Comparison of ENCODE assay signal across 10 mouse cellular contexts in the genomic region with DNA sequence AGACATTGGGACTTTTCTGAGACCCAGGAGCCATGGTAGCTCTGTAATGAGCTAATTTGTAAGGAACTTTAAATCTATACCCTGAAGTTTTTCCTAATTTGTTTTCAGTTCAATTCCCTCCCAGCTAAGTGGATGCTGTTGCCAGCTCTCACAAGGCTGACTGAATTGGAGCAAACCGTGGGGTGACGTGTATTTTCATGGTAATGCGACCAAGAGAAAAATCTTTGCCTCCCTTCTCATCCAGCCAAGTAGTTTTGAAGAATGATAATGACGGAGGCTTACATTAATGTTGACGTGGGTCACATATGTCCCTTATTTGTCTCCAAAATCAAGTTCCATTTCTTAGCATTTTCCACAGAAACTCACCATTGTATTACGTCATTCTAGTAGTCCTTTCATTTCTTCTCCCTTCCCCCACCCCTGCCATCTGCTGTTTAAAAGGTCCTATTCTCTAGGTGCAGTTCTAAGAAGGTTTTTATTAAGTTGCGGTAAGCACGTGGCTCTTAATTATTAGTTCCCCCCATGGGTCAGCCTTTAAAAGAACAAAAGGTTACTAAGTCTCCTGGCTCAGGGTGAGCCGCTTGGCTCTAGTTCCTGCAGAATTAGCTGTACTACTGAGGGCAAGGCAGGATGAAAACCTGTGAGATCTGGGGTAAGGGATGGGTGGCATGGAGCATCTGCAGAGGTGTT. TPM values are rescaled to one million over a fixed set of nuclear protein-coding genes. Genes with fewer than 3 reads are reported as not detected.
DNase-seq lines count a peak whose midpoint lies in the region; ATAC-seq lines count a peak whose summit lies in the region.
"Had no signal": no experiment of that assay in that cellular context is flagged by ENCODE, and none has a peak within 500 bp of the region (broad histone marks: within the 10 kb centered on the region; RNA-seq: fewer than 3 reads in every experiment).

No protein-coding gene starts in this region.

- 0 out of 2 replicates have a peak overlapping the region, but pooled peaks have one; percentile 13 for H3K4me2 ChIP-seq in embryonic facial prominence, embryonic 14.5 days (ENCODE audit: low read depth, low read length)
- H3K4me2 ChIP-seq in midbrain, embryonic 16.5 days (ENCODE audit: low read length), result peak overlapping the region; percentile 15; the same call in 1 of the 2 replicates
- no peak overlapping the region for H3K4me2 ChIP-seq in liver, embryonic 11.5 days
- H3K4me2 ChIP-seq: lung, embryonic 15.5 days had no signal

- H3K4me3 ChIP-seq in embryonic facial prominence, embryonic 14.5 days (ENCODE audit: low read depth, low read length), result no peak overlapping the region
- no peak overlapping the region for H3K4me3 ChIP-seq in midbrain, embryonic 16.5 days (ENCODE audit: low read depth, low read length)
- H3K4me3 ChIP-seq in liver, embryonic 11.5 days (ENCODE audit: low read depth, low read length), result no peak overlapping the region
- H3K4me3 ChIP-seq: lung, embryonic 15.5 days had no signal

- 34% methylated on average over 9 of the region's 9 CpGs for whole genome bisulfite sequencing in embryonic facial prominence, embryonic 14.5 days
- 13% methylated on average over 9 of the region's 9 CpGs for WGBS in midbrain, embryonic 16.5 days
- WGBS in liver, embryonic 11.5 days, result 76% methylated on average over 9 of the region's 9 CpGs

- H3K9me3 ChIP-seq in embryonic facial prominence, embryonic 14.5 days (ENCODE audit: control insufficient read depth, low read length), result 0 out of 2 replicates have a peak, but pooled peaks cover 4% of the 10 kb centered on the region
- H3K9me3 ChIP-seq in midbrain, embryonic 16.5 days (replicated peaks; ENCODE audit: control insufficient read depth, low read length, poor library complexity, severe bottlenecking), result no peaks in the 10 kb centered on the region
- no peaks in the 10 kb centered on the region for H3K9me3 ChIP-seq in liver, embryonic 11.5 days (ENCODE audit: control insufficient read depth, low read length)
- H3K9me3 ChIP-seq: lung, embryonic 15.5 days had no signal

- peak; percentile 39 for DNase-seq in cerebellum, adult 9-10 months
- no peak for DNase-seq in cerebellum, adult 11-12 months
- no peak for DNase-seq in embryonic facial prominence, embryonic 14.5 days (ENCODE audit: low spot score)
- peak; percentile 52 for DNase-seq in hindlimb bud, embryonic 11.5 days (ENCODE audit: extremely low spot score, low read depth, low spot score)
- DNase-seq in layer of hippocampus, adult 18-20 months (ENCODE audit: low spot score in 2 of 2), result no peak
- DNase-seq in layer of hippocampus, postnatal 25 days (ENCODE audit: extremely low spot score in 1 of 2, low spot score in 1 of 2), result no peak
- DNase-seq in liver, embryonic 11.5 days (ENCODE audit: low spot score), result no peak

- no peaks in the 10 kb centered on the region for H3K36me3 ChIP-seq in embryonic facial prominence, embryonic 14.5 days (ENCODE audit: control insufficient read depth, insufficient read depth, low read length)
- H3K36me3 ChIP-seq in midbrain, embryonic 16.5 days (ENCODE audit: control insufficient read depth, insufficient read depth, low read length), result no peaks in the 10 kb centered on the region
- no peaks in the 10 kb centered on the region for H3K36me3 ChIP-seq in liver, embryonic 11.5 days (ENCODE audit: control insufficient read depth, insufficient read depth, low read length)
- H3K36me3 ChIP-seq: lung, embryonic 15.5 days had no signal

- H3K27ac ChIP-seq in embryonic facial prominence, embryonic 14.5 days (replicated peaks; ENCODE audit: low read depth, low read length), result no peak overlapping the region
- H3K27ac ChIP-seq in midbrain, embryonic 16.5 days (ENCODE audit: low read length), result no peak overlapping the region
- no peak overlapping the region for H3K27ac ChIP-seq in liver, embryonic 11.5 days (ENCODE audit: low read depth, low read length)
- H3K27ac ChIP-seq: lung, embryonic 15.5 days had no signal

- ATAC-seq in embryonic facial prominence, embryonic 14.5 days (ENCODE audit: low read depth), result peak; percentile 74
- ATAC-seq in midbrain, embryonic 16.5 days, result 0 out of 2 replicates have a peak, but pooled peaks have one; percentile 36
- no peak for ATAC-seq in liver, embryonic 11.5 days (replicated peaks; ENCODE audit: low FRiP score)
- ATAC-seq: Patski had no signal

- H3K27me3 ChIP-seq in embryonic facial prominence, embryonic 14.5 days (replicated peaks; ENCODE audit: control insufficient read depth, insufficient read depth, low read length), result no peaks in the 10 kb centered on the region
- H3K27me3 ChIP-seq in midbrain, embryonic 16.5 days (ENCODE audit: control insufficient read depth, insufficient read depth, low read depth, low read length), result no peaks in the 10 kb centered on the region
- H3K27me3 ChIP-seq in liver, embryonic 11.5 days (replicated peaks; ENCODE audit: control insufficient read depth, insufficient read depth, low read length), result no peaks in the 10 kb centered on the region
- H3K27me3 ChIP-seq: lung, embryonic 15.5 days; Patski had no signal

- H3K9ac ChIP-seq in embryonic facial prominence, embryonic 14.5 days (ENCODE audit: low read depth, low read length), result no peak overlapping the region
- no peak overlapping the region for H3K9ac ChIP-seq in midbrain, embryonic 16.5 days (ENCODE audit: low read depth, low read length)
- no peak overlapping the region for H3K9ac ChIP-seq in liver, embryonic 11.5 days (ENCODE audit: low read depth, low read length)
- H3K9ac ChIP-seq: lung, embryonic 15.5 days had no signal

- H3K4me1 ChIP-seq in embryonic facial prominence, embryonic 14.5 days (ENCODE audit: control insufficient read depth, insufficient read depth, low read length), result peaks cover 18% of the 10 kb centered on the region
- peaks cover 14% of the 10 kb centered on the region for H3K4me1 ChIP-seq in midbrain, embryonic 16.5 days (ENCODE audit: control insufficient read depth, insufficient read depth, low read length)
- no peaks in the 10 kb centered on the region for H3K4me1 ChIP-seq in liver, embryonic 11.5 days (replicated peaks; ENCODE audit: control insufficient read depth, insufficient read depth, low read length)

RNA-seq across cellular contexts. Expression of a gene that starts 55.8 kb away (rescaled TPM):
- 36.6 and 39.4 TPM in 2 replicates for polyA plus RNA-seq in embryonic facial prominence, embryonic 14.5 days (2014; fragmentation: Nextera tagmentation; extraction: Ambion mirVana)
- 41.4 and 51.6 TPM in 2 replicates for polyA plus RNA-seq in midbrain, embryonic 16.5 days (2015; fragmentation: Nextera tagmentation; extraction: Ambion mirVana)
- total RNA-seq in layer of hippocampus, adult 18-20 months (2021), result 10 to 100 TPM; 19.0 to 21.1 TPM
- total RNA-seq in layer of hippocampus, postnatal 25 days (2021), result 10 to 100 TPM; 23.0 to 25.5 TPM
- polyA plus RNA-seq in liver, embryonic 11.5 days (2014; fragmentation: Nextera tagmentation; extraction: Ambion mirVana), result 17.9 and 21.5 TPM in 2 replicates

Comparison
In these comparisons a context has a peak if more than half of its experiments do, and no peak if none do; other contexts are left out.
1. DNase-seq: peak in cerebellum, adult 9-10 months (single experiment) and hindlimb bud, embryonic 11.5 days (single experiment); none in cerebellum, adult 11-12 months (single experiment), embryonic facial prominence, embryonic 14.5 days (single experiment), layer of hippocampus, adult 18-20 months (0 of 2), layer of hippocampus, postnatal 25 days (0 of 2) and liver, embryonic 11.5 days (single experiment).